Mouse (Mus musculus) neural tube, embryonic 14.5 days (tissue): ENCODE data around the gene Npnt. TPM values are rescaled to one million over a fixed set of nuclear protein-coding genes. Genes with fewer than 3 reads are reported as not detected.

Experiments used
- ATAC-seq: fragments of 200-750 bp; cut with Nextera tagmentation; 2 replicates; pipeline ENCODE4 v1.8.0; 2017; ENCODE audit warnings: low read depth, mild to moderate bottlenecking, moderate TSS enrichment, moderate library complexity
- H3K27ac ChIP-seq: fragments of 300-500 bp; sonication (generic); 2 replicates; pipeline ENCODE4 v1.5.1; 2014; ENCODE audit warnings: low read depth, mild to moderate bottlenecking, control low read depth, low read length, moderate library complexity, mixed read lengths
- H3K27me3 ChIP-seq: fragments of 300-500 bp; sonication (generic); 2 replicates; pipeline ENCODE4 v1.6.1; 2014; ENCODE audit warnings: low read length; ENCODE audit not compliant: control insufficient read depth, insufficient read depth
- H3K36me3 ChIP-seq: fragments of 300-500 bp; sonication (generic); 2 replicates; pipeline ENCODE4 v1.6.1; 2014; ENCODE audit warnings: low read length, mixed read lengths; ENCODE audit not compliant: control insufficient read depth, insufficient read depth
- H3K4me1 ChIP-seq: fragments of 300-500 bp; sonication (generic); 2 replicates; pipeline ENCODE4 v1.6.1; 2014; ENCODE audit warnings: low read length; ENCODE audit not compliant: control insufficient read depth, insufficient read depth
- H3K4me2 ChIP-seq: fragments of 300-500 bp; sonication (generic); 2 replicates; pipeline ENCODE4 v1.6.1; 2014; ENCODE audit warnings: mild to moderate bottlenecking, low read depth, low read length, control low read depth
- H3K4me3 ChIP-seq: fragments of 300-500 bp; sonication (generic); 2 replicates; pipeline ENCODE4 v1.5.1; 2014; ENCODE audit warnings: low read depth, low read length, control low read depth, mixed read lengths
- H3K9ac ChIP-seq: fragments of 300-500 bp; sonication (generic); replicated peaks from 2 replicates; pipeline ENCODE4 v1.6.1; 2014; ENCODE audit warnings: low read depth, mild to moderate bottlenecking, control low read depth, low read length, mixed read lengths
- H3K9me3 ChIP-seq: fragments of 300-500 bp; sonication (generic); 2 replicates; pipeline ENCODE4 v1.6.1; 2016; ENCODE audit warnings: low read length; ENCODE audit not compliant: control insufficient read depth
- whole genome bisulfite sequencing: fragments of 180-500 bp; shearing (Covaris S2); extraction: QIAGEN DNeasy Blood & Tissue Kit; methylation state at CpG from one replicate; pipeline ENCODE4 v1.1.7; 2014; 5-methylcytosine and 5-hydroxymethylcytosine counted together
- polyA plus RNA-seq: library from polyadenylated mRNA; unstranded; fragments of >200 nt; fragmentation: Nextera tagmentation; extraction: Ambion mirVana; gene quantifications from 2 replicates; pipeline ENCODE4 v1.2.1, GENCODE M21; 2014

Npnt gene
- polyA plus RNA-seq, 1 experiment from 2014 or later = 12.0 TPM

DNA sequence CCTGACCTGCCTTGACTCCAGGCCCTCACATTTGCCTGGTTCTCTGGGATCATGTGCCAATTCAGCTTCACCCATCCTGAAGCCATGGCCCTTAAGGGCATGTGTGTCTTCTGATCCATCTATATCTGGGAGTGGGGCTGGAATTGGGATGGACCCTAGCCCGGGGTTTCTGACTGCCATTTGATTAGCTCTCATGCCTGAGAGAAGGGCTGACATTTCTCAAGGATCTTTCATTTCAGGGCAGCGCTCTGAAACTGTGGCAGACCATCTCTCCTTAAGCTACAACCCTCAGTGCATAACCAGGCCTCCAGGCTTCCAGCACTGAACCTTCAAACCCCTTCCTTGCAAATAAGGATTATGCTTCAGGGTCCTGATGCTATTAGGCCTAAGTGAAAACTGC, 99.7 kb downstream of the Npnt start:
- ATAC-seq = no peak
- no peak overlapping the region for H3K9ac ChIP-seq
- H3K36me3 ChIP-seq = no peaks in the 10 kb centered on the region
- no peaks in the 10 kb centered on the region for H3K4me1 ChIP-seq
- no peaks in the 10 kb centered on the region for H3K9me3 ChIP-seq
- no peaks in the 10 kb centered on the region for H3K27me3 ChIP-seq
- no peak overlapping the region for H3K4me3 ChIP-seq
- no peak overlapping the region for H3K4me2 ChIP-seq
- no peak overlapping the region for H3K27ac ChIP-seq
- WGBS = 86% methylated on average over 2 of the region's 2 CpGs

DNA sequence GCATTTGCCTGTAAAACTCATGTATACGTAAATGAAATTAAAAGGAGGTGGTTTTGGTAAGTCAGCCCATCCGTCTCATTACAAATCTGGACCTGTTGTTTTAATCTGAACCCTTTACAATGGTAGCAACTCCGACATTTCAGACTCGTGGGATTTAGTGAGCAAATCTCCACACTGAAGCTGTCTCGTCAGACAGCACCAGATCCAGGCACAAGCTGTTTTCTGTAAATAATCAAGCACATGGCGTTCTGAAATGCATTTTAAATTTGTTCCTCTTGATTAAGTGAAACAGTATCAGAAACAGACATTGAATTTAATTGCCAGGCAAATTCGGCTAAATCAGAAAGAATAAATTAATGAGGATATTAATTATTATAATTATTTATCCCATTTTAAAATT, 100.4 kb downstream of the Npnt start:
- Histone ChIP-seq H3K9me3 (no peaks in the 10 kb centered on the region), H3K4me3 (no peak overlapping the region), H3K36me3 (no peaks in the 10 kb centered on the region), H3K27me3 (no peaks in the 10 kb centered on the region), H3K4me2 (no peak overlapping the region), H3K27ac (no peak overlapping the region), H3K4me1 (no peaks in the 10 kb centered on the region), H3K9ac (no peak overlapping the region)
- ATAC-seq = no peak
- 78% methylated on average over 7 of the region's 7 CpGs for WGBS

DNA sequence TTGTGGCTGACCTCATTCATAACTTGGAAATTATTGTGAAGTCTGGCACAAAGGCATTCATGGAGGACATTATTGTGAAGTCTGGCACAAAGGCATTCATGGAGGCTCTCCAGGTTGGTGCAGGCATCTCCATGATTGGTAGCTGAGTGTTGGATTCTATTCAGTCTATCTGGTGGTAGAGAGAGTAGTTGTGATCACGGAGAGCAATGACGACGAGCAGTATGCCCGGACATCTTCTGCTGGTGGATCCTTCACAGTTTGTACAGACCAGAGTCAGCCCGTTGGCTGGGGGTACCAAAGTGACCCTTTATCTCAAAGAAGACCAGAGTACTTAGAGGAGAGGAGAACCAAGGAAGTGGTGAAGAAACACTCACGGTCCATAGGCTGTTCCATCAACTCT, 107.4 kb downstream of the Npnt start:
- no peak overlapping the region for H3K4me3 ChIP-seq
- no peak for ATAC-seq
- no peak overlapping the region for H3K4me2 ChIP-seq
- H3K9ac ChIP-seq = no peak overlapping the region
- H3K27ac ChIP-seq = no peak overlapping the region
- H3K27me3 ChIP-seq = no peaks in the 10 kb centered on the region
- peaks cover 12% of the 10 kb centered on the region; the same call in 1 of the 2 replicates for H3K36me3 ChIP-seq
- over 99% methylated on average over 6 of the region's 6 CpGs for WGBS
- no peaks in the 10 kb centered on the region for H3K4me1 ChIP-seq
- H3K9me3 ChIP-seq = no peaks in the 10 kb centered on the region

DNA sequence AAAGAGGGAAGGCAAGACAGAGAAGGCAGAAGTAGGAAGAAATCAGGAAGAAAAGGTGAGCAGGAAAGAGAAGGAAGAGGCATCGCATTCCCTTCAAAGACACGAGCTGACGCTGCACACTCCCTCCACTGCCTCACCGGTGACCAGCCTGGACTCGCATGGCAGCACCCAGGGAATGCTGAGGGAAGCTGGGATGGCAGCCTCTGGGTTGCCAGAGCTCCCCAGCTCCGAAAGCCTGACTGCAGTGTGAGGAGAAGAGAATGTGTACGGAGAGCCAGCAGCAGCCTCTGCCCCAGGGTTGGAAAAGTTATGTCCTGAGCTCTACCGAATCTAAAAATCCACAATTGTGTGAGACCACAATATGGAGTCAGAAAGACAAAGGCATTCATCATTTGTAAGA, 110.6 kb downstream of the Npnt start:
- no peak for ATAC-seq
- WGBS = 96% methylated on average over 8 of the region's 8 CpGs

DNA sequence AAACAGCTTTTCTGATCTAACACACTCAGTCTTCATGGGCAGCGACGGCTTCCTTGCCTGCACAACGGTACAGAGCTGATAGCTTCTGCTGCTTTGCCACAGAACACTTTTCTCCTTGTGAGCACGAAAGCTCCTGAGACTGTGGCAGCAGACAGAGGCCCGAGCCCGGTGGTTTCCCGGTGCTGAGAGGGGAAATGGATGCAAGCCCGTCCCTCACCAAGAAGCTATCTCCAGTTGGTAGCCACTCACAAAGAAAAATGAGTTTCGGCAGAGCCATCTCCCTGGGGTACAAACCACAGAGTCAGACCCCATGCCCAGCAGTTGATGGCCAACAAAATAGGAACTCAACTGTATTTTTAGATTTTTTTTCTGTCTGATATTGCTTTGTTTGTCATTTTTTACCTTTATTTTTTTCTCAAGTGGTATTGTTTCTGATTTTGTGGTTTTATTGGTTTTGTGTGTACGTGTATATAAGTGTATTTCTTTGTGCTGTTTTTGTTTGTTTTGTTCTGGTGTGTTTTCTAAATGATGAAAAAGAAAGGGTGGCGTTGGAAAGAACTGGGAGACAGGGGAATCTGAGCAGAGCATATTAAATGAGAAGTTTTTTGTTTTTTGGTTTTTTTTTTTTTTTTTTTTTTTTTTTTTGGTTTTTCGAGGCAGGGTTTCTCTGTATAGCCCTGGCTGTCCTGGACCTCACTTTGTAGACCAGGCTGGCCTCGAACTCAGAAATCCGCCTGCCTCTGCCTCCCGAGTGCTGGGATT, 111.3 kb downstream of the Npnt start:
- WGBS = 91% methylated on average over 15 of the region's 15 CpGs
- no peak overlapping the region for H3K9ac ChIP-seq
- H3K4me3 ChIP-seq = no peak overlapping the region
- no peaks in the 10 kb centered on the region for H3K4me1 ChIP-seq
- H3K27me3 ChIP-seq = no peaks in the 10 kb centered on the region
- no peaks in the 10 kb centered on the region for H3K9me3 ChIP-seq
- no peak for ATAC-seq
- peaks cover 12% of the 10 kb centered on the region; the same call in 1 of the 2 replicates for H3K36me3 ChIP-seq
- no peak overlapping the region for H3K4me2 ChIP-seq
- H3K27ac ChIP-seq = no peak overlapping the region

More for the DNA sequence above, 110.6 kb downstream of the Npnt start:
- no peak overlapping the region for H3K4me3 ChIP-seq
- no peaks in the 10 kb centered on the region for H3K9me3 ChIP-seq
- H3K9ac ChIP-seq = no peak overlapping the region
- H3K4me1 ChIP-seq = no peaks in the 10 kb centered on the region
- no peak overlapping the region for H3K4me2 ChIP-seq
- no peak overlapping the region for H3K27ac ChIP-seq
- H3K36me3 ChIP-seq = peaks cover 12% of the 10 kb centered on the region; the same call in 1 of the 2 replicates
- H3K27me3 ChIP-seq = no peaks in the 10 kb centered on the region

DNA sequence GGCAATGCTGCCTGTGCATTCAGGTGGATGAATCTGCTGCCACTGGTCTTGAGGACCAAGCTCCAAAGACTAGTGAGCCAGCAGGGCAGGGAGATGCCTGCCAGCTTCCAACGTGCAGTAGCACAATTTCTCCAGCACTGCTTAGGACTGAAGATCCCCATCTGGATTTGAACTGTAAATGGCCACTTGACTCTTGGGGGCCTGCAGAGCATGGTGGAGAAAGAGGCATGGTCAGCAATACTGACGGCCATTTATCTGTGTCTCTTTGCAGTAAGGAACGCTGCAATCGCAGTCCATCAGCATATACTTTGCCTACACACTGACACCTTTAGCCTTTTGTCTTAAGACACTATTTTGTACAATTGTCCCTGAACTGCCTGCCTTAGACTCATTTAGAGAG, 113.0 kb downstream of the Npnt start:
- peaks cover 12% of the 10 kb centered on the region; the same call in 1 of the 2 replicates for H3K36me3 ChIP-seq

DNA sequence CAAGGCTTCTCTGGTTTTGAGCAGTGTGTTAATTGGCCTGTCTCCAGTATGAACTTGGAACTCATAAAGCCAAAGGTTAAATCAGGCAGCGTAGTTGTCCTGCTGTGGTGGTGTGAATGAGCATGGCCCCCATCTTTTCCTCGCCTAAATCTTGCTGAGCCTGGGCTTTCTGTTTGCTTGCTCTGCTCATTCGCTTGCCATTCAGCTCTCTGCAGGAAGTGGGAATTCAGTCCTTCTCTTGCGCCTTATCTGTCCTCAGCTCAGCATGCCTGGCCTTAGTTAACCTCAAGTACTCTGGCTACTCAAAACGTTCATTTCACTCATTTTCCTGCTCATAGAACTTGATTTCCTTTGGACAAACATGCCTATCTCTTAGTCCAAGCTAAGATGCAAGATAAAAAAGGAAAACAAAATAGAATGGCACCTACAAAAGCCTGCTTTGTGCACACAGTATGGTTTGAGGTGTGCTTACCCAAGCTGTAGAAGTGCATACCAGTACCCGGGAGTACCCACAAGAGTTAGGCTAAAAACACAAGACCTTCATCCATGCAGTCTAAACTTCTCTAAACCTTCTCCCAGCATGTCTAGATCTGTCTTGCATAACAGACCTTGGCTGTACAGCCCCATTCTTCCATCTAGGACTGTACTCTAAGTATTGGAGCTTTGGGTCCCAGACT, 114.8 kb downstream of the Npnt start:
- 84% methylated on average over 6 of the region's 6 CpGs for WGBS

More for the DNA sequence above, 113.0 kb downstream of the Npnt start:
- WGBS = 90% methylated on average over 4 of the region's 4 CpGs
- Histone ChIP-seq H3K4me1 (no peaks in the 10 kb centered on the region), H3K9ac (no peak overlapping the region), H3K27ac (no peak overlapping the region), H3K27me3 (no peaks in the 10 kb centered on the region), H3K9me3 (no peaks in the 10 kb centered on the region), H3K4me2 (no peak overlapping the region), H3K4me3 (no peak overlapping the region)
- ATAC-seq = no peak

More for the DNA sequence above, 114.8 kb downstream of the Npnt start:
- H3K36me3 ChIP-seq = peaks cover 11% of the 10 kb centered on the region; the same call in 1 of the 2 replicates
- H3K4me3 ChIP-seq = no peak overlapping the region
- H3K4me2 ChIP-seq = no peak overlapping the region
- no peak for ATAC-seq
- no peaks in the 10 kb centered on the region for H3K27me3 ChIP-seq
- no peaks in the 10 kb centered on the region for H3K9me3 ChIP-seq
- no peak overlapping the region for H3K9ac ChIP-seq
- H3K4me1 ChIP-seq = no peaks in the 10 kb centered on the region
- H3K27ac ChIP-seq = no peak overlapping the region
